In the genomic region with DNA sequence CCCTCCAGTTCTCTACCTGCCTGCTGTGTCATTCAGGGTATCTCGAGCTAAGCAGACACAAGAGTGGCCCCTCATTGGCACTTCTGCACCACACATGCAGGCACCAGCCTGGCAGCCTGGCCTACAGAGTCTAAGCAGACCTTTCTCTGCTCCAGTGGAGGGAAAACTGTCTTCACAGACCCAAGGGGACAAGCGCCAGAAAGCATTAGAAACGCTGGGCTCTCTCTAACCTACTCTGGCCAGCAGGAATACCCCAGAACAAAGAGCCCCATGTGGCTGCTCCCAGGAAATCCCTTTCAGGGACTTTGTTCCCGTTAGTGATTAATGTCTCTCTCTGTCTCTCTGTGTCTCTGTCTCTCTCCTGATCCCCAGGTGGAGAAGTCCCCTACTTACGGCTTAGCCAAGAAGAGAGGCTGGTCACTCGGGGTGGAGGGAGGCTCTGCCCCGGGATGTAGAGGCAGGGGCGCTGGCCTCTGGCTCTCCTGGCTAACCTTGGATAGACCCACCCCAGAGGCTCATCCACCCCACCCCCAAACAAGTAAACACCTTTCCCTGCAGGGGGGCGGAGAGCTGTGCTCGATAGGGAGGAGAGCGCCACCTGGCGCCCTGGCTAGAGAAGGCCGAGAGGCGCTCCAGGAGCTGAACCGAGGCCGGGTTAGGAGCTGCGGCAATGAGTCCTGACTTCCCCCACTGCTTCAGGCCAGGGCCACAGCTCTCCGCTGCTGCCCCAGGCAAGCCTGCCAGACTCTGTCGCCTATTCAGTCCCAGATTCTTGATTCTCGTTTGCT, we compare ENCODE assay signal across 8 mouse cellular contexts. TPM values are rescaled to one million over a fixed set of nuclear protein-coding genes. Genes with fewer than 3 reads are reported as not detected.
DNase-seq lines count a peak whose midpoint lies in the region; ATAC-seq lines count a peak whose summit lies in the region.

No protein-coding gene starts in this region.

- H3K4me3 ChIP-seq in hindbrain, embryonic 10.5 days, result peak overlapping the region; percentile 37
- no peak overlapping the region for H3K4me3 ChIP-seq in lung, embryonic 15.5 days

- H3K36me3 ChIP-seq in hindbrain, embryonic 10.5 days, result 0 out of 2 replicates have a peak, but pooled peaks cover 3% of the 10 kb centered on the region
- H3K36me3 ChIP-seq in lung, embryonic 15.5 days, result no peaks in the 10 kb centered on the region

- H3K9ac ChIP-seq in lung, embryonic 15.5 days, result no peak overlapping the region

- peak; percentile 79 for DNase-seq in NIH3T3 (ENCODE audit: low read depth)
- peak; percentile 95 for DNase-seq in cerebellum, adult 9-11 months
- DNase-seq in frontal cortex, postnatal 10 days (ENCODE audit: low spot score in 2 of 2), result peak; percentile 74 to 82
- peak; percentile 83 for DNase-seq in hindbrain, embryonic 10.5 days (ENCODE audit: low spot score)
- peak; percentile 77 for DNase-seq in layer of hippocampus, adult 9-10 months (ENCODE audit: low spot score)
- DNase-seq in ovary, postnatal 36 days (ENCODE audit: low spot score), result peak; percentile 79
- DNase-seq in thymus, postnatal 25 days, result peak; percentile 42

- no peak for ATAC-seq in lung, embryonic 15.5 days (ENCODE audit: borderline replicate concordance, extremely low read depth, low FRiP score, low TSS enrichment)

- peaks cover 7% of the 10 kb centered on the region for H3K9me3 ChIP-seq in hindbrain, embryonic 10.5 days
- no peaks in the 10 kb centered on the region for H3K9me3 ChIP-seq in lung, embryonic 15.5 days

- peak overlapping the region; percentile 86 for H3K27ac ChIP-seq in hindbrain, embryonic 10.5 days
- no peak overlapping the region for H3K27ac ChIP-seq in lung, embryonic 15.5 days

- H3K27me3 ChIP-seq in hindbrain, embryonic 10.5 days (ENCODE audit: insufficient read depth, poor library complexity, severe bottlenecking), result peaks cover 82% of the 10 kb centered on the region
- H3K27me3 ChIP-seq in lung, embryonic 15.5 days, result peaks cover 33% of the 10 kb centered on the region

- peak overlapping the region; percentile 26; the same call in 1 of the 2 replicates for H3K4me2 ChIP-seq in lung, embryonic 15.5 days

- 4% methylated on average over 20 of the region's 20 CpGs for WGBS in hindbrain, embryonic 10.5 days
- 5% methylated on average over 20 of the region's 20 CpGs for WGBS in lung, embryonic 15.5 days

- H3K4me1 ChIP-seq in hindbrain, embryonic 10.5 days (replicated peaks), result peaks cover 45% of the 10 kb centered on the region
- peaks cover 15% of the 10 kb centered on the region for H3K4me1 ChIP-seq in lung, embryonic 15.5 days

RNA-seq across cellular contexts. Expression of a gene that starts 49.9 kb away (rescaled TPM):
- polyA plus RNA-seq in hindbrain, embryonic 10.5 days (2016; fragmentation: Nextera tagmentation; extraction: Ambion mirVana), result not detected in 2 replicates
- not detected in 2 replicates for polyA plus RNA-seq in lung, embryonic 15.5 days (2015; fragmentation: Nextera tagmentation; extraction: Ambion mirVana)

Comparison
In these comparisons a context has a peak if more than half of its experiments do, and no peak if none do; other contexts are left out.
1. DNase-seq: peak in every context shown above with its lines; median percentile 95 in cerebellum, adult 9-11 months; 83 in hindbrain, embryonic 10.5 days; 79 in NIH3T3; 79 in ovary, postnatal 36 days; 78 in frontal cortex, postnatal 10 days; 77 in layer of hippocampus, adult 9-10 months; 42 in thymus, postnatal 25 days.